Mouse (Mus musculus) brain, embryonic 14.5 days (tissue): Measurements from ENCODE around the gene Ppp2r5e.

Source experiments
- CTCF ChIP-seq: fragments of 200-500 bp; IDR thresholded peaks from 2 replicates; pipeline ENCODE4 v1.5.1; 2012; ENCODE audit warnings: inconsistent platforms, mild to moderate bottlenecking, moderate library complexity, borderline replicate concordance; ENCODE audit not compliant: insufficient read depth, insufficient read length; ENCODE audit errors: extremely low read depth
- POLR2A ChIP-seq: fragments of 200-500 bp; IDR thresholded peaks from 2 replicates; pipeline ENCODE4 v1.6.1; 2012; ENCODE audit warnings: mild to moderate bottlenecking, inconsistent platforms, borderline replicate concordance; ENCODE audit not compliant: poor library complexity, insufficient read depth, insufficient read length, severe bottlenecking; ENCODE audit errors: extremely low read depth

- TF ChIP-seq POLR2A (no peak), CTCF (no peak)
Measured at GRCm38 (mm10) chr12:75453441-75453840, 142.6 kb downstream of the Ppp2r5e start.
